Mouse (Mus musculus): ENCODE measurements at regions not wholly inside any gene's neighbourhood (a gene's known extent, or its start where the extent isn't known, plus 50 kb on each side); places are given as distances from the start of the nearest gene placed in this dataset.

DNA sequence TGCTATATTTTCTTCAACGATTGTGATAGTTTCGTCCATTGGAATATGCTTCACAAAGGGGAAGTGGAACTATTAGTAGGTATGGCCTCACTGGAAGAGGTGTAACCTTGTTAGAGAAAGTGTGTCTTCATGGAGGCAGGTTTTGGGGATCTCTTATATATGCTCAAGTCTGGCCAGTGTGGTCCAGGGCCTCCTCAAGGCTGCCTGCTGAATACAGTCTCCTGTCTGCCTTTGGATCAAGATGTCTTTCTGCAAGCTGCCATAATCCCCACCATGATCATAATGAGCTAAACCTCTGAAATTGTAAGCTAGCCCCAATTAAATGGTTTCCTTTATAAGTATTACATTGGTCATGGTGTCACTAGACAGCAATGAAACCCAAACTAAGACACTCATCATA, 384.3 kb downstream of the Btbd3 start:
- DNase-seq (ENCODE audit: low read depth, low spot score): no peak

DNA sequence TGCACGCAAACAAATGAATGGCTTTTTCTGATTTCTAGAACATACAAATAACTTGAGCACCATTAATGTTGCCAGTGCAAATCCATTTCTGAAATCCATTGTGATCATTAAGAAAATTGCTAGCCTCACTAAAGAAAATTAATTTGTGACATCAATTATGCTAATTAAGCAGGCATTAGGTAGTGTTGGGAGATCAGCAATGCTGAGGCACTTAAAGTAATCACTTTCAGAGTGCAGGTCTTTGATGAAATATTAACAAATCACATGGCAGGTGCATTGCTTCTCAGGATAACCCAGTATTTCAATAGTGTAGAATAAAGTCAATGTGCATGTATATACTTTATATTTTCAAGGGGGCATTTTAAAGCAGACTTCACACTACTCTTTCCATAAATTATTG, 385.0 kb downstream of the Btbd3 start:
- no peak for DNase-seq (ENCODE audit: low read depth, low spot score)

DNA sequence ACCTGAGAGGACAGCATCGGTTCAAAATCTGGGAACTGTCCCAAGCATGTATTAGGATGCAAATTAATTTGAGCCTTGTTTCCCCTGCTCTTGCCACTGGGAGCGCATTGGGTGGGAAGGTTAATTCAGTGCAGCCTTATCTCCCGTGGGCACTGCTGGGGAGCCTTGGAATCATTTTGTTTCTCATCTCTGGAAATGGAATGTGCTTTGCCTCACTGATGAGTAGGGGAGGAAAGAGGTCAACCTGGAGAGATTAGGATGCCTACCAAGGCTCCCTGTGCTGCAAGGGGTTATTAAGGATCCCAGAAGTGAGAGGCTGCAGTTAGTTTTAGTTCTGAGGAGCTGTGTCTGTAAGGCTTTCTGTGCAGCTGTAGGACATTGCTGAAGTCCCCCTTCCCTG, 392.3 kb downstream of the Btbd3 start:
- DNase-seq (ENCODE audit: low read depth, low spot score): no peak

DNA sequence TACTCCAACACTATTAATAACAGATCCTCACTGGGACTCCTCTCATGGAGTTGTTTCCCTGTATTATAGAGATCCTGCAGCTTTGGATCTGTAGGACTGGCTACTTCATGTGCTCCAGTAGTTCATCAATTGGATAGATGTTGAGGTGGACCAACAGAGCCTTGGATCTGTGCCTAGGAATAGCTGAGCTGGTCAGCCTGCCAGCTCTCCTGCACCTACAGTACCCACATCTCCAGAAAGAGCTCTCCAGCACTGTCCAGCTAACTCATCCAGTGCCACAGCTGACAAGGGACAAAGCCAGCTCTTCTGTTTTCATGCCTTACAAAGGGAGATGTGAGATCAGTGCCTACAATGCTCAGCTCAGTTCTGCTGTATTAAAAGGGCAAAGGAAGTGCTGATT, 403.0 kb downstream of the Btbd3 start:
- DNase-seq (ENCODE audit: low read depth, low spot score): no peak

DNA sequence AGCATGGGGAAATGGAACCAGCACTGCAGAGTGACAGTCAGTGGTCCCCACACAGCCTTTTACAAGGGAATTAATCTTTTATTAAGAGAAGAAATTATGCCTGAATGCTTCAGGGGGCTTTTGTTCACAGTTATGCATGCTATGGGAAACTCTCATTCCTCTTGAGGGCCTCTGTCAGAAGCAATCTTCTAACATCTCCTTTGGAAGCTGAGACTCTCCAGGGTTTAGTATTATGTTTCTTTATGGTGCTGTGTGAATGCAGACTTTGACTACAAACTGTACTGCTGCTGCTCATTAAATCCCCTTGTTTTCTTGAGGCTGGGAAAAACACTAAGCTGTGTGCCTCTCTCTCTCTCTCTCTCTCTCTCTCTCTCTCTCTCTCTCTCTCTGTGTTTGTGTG, 413.9 kb downstream of the Btbd3 start:
- no peak for DNase-seq (ENCODE audit: low read depth, low spot score)

DNA sequence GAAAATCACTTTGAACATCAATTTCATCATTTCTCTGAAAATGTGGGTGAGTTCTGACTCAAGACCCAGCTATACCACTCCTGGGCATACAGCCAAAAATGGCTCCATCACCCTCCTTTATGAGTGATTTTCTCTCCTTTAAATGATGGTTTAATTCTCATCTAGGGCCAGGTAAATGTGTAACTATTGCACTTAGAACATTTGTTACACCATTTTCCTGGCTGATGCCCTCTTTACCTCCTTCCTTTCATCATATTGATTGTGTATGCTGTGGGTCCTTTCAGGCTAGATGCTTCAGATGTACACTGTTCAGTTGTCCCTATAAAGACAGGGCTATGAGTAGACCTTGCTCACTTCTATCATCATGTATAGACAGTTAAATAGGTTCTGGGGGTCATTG, 418.4 kb downstream of the Btbd3 start:
- DNase-seq (ENCODE audit: low read depth, low spot score): no peak

DNA sequence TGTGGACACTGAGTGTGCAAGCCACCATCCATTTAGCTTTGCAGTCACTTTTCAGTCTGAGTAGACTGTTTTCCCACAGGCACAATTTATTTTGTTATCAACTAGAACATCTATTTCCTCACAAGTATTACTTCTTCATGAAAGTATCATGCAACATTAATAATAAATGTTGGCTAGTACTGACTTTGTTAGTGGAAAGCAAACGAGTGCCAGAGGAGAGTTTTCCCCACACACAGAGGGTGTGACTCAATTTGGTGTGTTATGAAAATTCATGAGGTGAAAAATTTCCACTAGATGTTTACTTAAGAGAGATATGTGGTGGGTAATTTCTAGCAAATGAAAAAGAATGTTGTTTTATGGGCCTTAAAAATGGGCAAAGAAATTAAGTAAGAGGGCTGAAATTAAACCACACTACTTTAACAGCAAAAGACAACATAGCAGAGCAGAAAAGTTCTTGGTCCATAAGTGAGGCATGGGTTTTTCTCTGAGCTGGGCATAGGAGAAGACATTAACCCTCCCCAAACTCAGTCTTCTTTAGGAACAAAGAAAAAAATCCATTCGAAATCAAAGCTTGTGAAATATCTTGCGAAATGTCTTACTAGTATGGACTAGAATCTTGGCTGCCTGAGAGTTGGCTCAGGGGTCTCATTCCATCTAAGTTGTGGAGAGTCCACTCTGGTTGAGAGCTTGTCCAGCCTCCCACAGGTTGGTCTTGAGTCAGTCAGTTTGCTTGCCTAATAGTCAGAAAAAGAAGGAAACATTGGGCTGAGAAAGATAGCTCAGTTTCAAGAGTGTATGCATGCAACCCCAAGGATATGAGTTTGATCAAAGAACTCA, 419.1 kb downstream of the Btbd3 start:
- no peak for DNase-seq (ENCODE audit: low read depth, low spot score)

DNA sequence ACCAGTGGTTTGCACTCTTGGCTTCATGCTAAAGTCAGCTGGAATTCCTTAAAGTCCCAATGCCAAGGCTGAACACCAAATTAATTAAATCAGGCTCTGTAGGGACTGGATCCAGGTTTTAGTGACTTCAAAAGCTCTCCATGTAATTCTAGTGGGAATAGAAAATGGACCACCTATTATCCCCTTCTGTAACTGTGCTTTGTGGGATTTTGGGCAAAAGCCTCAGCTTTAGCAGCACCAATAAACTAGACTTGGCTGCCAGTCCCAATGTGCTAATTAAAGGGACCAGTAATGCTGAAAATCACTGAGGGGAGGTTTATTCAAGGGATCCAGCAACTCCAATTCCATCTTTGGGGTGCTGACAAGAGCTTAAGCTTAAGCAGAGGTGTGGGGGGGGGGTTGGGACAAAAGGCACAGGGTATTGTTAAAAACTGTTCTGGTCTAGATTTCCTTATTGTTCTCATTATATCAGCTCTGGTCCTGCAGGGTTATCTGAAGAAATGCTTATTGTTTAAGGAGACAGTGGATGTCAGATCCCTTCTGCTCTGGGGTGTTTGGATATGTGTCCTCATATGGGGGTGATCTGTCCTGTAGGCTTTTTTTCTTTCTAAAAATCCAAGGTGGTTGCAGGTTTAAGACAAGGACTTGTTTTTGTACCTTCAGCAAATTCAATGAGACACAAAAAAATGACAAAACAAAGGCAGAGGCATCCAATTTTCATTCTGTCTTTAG, 431.9 kb downstream of the Btbd3 start:
- no peak for DNase-seq (ENCODE audit: low read depth, low spot score)

DNA sequence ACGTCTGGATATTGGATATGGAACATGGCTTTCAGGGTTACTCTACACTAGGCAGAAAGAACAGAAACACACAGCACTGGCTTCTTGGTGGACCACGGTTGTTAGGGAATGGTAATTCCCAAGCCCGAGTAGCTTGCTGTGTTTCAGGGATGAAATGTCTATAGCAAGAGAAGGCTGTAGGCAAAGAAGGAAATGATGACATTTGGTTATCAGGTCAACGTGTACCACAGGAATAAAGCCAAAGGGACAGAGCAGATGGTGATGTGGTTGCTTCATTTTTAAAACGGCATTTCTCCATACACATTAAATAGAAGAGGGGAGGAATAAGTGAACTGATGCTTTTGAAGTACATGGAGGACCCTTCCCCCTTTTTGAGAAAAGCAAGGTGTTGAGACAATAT, 433.1 kb downstream of the Btbd3 start:
- DNase-seq (ENCODE audit: low read depth, low spot score): no peak

DNA sequence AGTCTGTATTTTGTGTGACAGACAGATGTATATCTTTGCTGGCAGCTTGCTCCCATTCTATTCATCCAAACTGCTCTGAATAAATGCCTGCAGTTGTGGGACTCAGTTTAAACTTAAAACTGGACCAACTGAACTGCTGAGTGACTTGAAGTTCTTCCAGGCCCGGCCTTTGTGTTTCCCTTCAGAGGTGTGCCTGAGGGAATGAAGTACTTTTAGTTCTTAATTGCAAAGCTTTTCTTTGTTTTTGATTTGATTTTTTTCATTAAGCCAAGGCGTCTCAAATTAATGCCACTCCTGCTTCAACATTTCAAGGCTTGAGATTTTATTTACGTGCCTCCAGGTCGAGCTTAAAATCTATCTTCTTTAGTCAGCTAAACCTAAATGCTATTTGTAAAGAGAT, 446.4 kb downstream of the Btbd3 start:
- no peak for DNase-seq (ENCODE audit: low read depth, low spot score)

DNA sequence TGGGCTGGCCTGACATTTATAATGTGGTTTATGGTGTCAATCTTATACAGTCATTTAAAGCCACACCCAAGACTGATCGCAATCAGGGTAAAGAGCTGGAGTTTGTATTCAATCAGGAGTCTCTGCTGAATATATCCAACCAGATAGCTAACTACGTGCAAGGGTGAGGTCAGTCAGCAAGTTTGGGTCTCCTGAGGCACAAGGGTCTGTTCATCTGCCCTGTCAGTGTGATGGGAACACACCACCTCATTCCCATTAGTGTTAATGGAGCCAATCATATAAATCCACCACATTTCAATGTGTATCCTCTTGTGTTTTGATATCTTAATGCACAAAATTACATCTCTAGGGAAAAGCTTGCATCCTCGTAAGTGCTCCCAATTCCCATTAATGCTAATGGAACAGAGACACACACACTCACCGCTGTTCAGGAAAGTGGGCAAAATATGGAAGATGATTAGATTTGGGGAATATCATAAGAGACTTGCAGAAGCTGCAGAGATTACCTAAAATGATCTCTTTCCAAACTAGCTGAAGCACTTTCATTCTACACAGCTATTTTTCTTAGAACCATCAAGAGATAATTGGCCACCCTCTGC, 447.7 kb downstream of the Btbd3 start:
- no peak for DNase-seq (ENCODE audit: low read depth, low spot score)

DNA sequence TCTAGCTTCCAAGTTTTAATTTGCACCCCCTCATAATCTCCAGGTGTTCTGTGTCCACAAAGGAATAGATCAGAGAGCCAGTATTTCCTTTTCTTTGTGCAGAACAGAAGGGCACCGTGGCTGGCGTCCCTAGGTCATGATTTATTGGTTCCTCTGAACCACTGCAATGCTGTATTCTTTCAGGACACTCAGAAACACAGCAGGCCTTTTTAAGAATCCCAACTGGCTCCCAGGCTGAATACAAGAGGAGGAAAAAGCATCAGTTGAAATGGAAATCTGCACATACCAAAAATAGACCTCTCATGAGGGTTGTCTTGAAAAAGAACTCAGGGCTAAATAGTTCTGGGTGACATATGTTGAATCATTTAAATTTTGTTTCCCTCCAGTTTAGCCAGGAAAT, 452.4 kb downstream of the Btbd3 start:
- DNase-seq (ENCODE audit: low read depth, low spot score): no peak

DNA sequence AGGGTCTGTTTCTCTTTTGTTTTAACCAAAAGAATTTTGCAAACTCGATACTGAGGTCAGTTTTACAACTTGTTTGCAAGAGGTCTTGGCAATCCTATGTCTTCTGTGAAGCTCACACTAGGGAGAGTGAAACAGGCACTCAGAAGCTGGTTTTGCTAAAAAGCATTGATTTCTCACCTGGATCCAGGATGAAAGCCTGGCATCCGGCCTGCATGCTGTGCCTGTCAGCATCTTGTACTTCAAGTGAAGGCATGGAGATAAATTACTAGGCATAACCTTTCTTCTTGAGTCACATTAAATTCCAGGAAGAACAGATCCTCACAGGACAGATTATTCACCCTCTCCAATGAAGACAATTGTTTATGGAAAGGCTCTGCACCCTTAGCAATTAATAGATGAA, 477.5 kb downstream of the Btbd3 start:
- DNase-seq (ENCODE audit: low read depth, low spot score): no peak

DNA sequence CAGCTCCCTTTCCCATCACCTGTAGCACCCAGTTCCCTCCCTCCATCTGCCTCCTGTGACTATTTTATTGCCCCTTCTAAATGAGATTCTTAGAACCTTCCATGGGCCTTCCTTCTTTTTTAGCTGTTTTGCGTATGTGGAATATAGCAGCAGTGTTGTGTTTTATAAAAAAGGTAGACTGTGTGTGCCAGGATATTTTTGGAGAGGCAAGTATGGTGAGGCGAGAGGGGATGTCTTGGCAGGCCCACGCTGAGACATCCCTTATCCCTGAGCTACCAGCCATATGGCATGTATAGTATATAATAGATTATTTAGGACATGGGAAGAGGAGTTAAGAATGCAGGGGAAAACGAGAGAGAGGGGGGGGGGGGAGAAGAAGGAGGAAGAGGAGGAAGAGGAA, 488.4 kb downstream of the Btbd3 start:
- DNase-seq (ENCODE audit: low read depth, low spot score): no peak

DNA sequence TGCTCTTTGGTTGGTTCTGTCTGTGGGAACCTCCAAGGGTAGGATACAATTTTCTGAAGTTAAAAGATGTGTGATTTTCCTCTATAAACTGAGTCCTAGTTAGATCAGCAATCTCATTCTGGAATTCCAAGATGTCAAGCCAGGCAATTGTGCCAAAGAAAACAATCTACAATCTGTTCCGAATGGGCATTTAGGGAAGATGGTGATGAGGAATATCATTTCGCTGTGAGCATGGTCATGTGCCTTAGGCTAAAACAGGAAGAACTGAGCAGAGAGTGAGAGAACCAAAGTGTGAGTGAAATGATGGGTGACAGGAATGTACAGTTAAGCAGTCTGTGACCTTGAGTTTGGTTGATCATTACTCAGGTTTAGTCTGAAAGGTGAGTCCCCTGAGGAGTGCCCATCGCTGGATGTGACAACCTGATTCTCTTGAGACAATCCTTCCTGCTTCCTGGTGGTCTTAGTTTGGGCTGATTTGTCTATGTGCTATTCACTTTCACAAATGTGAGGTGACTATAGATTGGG, 504.1 kb downstream of the Btbd3 start:
- DNase-seq (ENCODE audit: low read depth, low spot score): no peak

DNA sequence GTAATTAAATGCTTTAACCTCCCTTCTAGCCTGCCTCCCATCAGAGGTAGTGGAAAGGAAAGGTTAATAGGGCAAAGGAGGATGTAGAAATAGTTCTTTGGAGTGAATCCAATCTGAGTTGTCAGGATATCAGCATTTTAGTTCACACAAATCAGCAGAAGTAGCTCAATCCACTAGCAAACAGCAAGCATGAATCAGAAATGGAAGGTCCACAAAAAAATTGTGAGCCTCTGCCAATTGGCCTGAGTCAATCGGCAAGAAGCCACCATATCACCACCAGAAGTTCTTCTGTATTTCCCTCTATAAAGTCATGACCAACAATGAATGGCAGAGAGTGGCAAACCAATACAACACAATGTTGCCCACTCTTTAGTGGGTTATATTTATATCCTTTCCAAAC, 505.0 kb downstream of the Btbd3 start:
- DNase-seq (ENCODE audit: low read depth, low spot score): no peak

DNA sequence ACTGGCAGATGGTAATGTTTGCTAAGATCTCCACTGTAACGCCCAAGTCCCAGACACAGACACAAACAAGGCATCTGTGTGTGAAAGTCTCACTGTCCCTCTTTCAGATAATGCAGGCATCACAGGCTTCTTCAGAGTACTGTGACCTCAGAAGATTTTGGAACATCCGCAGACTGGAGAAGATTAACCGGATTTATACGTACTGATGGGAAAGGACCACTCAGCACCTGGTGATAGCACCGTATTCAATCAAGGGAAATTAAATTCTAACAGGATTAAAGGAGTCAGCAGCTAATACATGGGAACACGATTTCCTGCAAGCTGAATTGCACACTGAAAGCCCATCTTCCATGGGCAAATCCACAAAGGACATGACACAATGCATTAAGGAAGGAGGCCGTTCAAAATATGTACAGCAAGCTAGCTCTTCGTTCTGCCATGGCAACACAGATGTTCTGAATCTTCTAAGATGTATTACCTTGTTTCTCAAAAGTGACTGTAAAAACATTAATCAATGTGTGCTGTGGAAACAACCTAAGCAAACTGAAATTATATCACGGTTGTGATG, 510.0 kb downstream of the Btbd3 start:
- DNase-seq (ENCODE audit: low read depth, low spot score): no peak

DNA sequence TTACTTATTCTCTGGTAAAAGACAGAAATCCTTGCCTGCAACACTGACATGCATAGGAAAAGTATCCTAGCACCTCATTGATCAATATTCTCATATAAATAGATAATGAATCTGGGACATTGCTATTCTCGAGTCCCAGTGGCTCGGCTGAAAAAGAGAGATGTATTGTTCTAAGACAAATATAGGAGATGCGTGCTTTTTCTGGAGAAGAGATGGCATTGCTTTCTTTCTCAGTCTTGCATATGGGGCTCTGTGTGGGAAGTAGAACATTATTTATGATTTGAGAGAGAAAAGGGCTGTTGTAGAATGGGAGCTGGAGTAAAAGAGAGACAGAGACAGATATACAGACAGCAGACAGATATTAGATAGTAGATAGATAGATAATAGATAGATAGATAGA, 527.4 kb downstream of the Btbd3 start:
- DNase-seq (ENCODE audit: low read depth, low spot score): no peak

DNA sequence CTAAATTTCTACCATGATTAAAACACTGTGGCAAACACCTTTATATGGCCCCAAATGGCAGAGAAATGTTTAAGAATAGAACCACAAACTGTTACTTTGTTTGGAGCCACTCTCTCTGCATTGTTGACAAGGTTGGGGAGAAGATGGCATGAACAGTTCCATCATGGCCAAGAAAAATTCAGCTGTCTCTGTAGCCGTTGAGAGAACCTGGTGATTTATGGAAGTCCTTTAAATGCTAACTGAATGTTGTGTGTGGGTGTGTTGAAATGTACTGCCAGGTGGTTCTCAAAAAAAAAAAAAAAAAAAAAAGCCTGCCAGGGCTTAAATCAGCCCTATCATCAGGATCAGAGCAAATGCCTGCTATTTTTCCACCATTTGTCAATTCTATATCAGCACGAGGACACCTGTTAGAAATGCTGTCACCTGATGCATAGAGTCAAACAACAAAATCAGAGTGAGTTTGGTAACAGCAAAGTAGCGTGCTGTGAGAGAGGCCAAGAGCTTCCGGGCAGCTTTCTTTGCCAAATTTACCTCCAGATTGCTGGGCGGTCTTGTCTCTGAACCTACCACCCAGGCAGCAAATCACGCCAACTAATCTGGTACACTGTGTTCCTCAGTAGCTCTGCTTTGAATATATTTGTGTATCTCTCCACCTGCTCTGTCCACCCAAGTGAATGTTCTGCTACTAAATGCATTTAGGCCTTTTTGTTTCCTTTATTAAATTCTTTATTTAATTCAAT, 536.5 kb downstream of the Btbd3 start:
- DNase-seq (ENCODE audit: low read depth, low spot score): no peak

DNA sequence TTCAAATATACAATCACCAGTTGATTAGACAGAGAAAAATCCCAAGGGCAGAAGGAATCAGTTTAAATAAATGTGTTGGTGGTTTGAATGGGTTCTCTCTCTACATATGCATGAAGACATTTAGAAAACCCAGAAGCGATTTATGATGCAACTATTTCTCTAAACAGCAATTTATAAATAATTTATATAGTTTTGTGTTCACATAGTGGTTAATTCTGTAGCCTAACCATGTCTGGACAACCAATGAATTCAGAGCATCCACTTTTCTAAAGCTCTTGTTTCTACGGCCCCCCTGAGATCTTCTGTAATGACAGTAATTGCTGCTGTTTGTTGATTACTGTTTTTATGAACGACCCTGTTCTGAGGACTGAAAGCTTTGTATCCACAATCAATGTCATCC, 549.8 kb downstream of the Btbd3 start:
- DNase-seq (ENCODE audit: low read depth, low spot score): no peak

DNA sequence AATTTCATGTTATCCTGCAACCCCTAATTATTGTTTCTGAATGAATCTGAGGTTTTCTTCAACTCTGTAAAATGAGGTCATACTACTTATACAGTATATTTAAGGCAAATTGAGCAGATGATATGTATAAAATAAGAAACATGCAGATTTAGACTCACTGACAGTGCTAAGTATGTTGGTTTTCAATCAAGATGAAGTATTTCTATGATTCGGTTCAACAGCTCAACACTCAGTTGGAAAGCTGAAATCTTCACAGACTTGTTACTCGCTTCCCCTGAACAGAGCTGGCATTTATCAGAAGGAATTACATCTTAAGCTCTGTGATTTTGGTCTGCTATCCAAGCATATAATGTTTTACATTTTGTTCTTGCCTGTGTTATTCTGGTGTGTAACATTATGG, 553.4 kb downstream of the Btbd3 start:
- no peak for DNase-seq (ENCODE audit: low read depth, low spot score)

DNA sequence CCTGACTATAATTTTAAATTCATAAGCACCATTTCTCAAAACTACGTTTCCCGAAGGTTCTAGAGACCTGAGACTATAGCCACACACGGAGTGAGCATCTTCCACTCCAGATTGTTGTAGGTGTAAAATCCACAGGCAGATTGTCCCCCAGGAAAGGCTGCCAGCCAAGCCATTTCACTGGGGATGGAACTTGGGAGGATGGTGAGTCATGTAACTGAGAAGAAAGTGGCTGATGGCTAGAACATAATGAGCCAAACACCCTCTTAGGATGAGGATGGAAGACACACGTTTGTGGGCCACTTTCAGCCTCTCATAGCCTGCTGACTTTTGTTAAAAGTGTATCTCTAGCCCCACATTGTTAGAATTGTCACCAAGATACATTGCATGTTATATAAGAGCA, 564.1 kb downstream of the Btbd3 start:
- no peak for DNase-seq (ENCODE audit: low read depth, low spot score)

Measured in ES-CJ7 (cell line).